Mouse (Mus musculus): Measurements from ENCODE around the gene Dnajc11.

DNA sequence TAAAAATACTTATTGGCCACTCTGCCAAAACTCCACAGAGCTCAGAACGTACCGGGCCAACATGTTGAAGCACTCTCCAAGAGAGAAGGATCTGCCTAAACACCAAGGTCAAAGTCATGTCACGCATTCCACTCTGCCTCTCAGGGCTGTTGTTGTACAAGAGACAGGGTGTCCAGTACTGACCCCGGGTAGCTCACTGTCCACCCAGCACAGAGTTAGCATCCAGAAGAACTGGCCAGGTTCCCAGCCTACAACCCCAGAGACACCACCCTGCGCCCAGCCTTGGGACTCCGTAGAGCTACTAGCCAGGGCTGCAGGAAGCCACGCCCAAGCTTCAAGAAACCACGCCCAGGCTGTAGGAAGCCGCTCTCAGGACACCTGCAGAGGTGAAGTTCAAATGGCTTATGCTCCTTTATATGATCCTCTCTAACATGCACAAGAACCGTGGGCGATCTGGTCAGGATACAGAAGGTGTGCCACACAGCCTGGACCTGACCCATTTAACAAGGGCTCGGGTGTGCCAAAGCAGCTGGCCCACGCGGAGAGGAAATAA lies 30.7 kb upstream of the Dnajc11 start:
- TF ChIP-seq GATA1 (IDR thresholded peaks at IDR 0.05; ENCODE audit: borderline replicate concordance, low read length) (no peak), FLI1 (IDR thresholded peaks at IDR 0.05; ENCODE audit: low read length) (no peak)

Data from megakaryocyte, embryonic 14.5 days (primary cell).